Mouse (Mus musculus): ENCODE data around the gene Loxl3. TPM values are rescaled to one million over a fixed set of nuclear protein-coding genes. Genes with fewer than 3 reads are reported as not detected.

The Loxl3 gene
- 1 to 10 TPM; 1.7 to 2.6 (median 2.0) TPM for total RNA-seq (2022)

DNA sequence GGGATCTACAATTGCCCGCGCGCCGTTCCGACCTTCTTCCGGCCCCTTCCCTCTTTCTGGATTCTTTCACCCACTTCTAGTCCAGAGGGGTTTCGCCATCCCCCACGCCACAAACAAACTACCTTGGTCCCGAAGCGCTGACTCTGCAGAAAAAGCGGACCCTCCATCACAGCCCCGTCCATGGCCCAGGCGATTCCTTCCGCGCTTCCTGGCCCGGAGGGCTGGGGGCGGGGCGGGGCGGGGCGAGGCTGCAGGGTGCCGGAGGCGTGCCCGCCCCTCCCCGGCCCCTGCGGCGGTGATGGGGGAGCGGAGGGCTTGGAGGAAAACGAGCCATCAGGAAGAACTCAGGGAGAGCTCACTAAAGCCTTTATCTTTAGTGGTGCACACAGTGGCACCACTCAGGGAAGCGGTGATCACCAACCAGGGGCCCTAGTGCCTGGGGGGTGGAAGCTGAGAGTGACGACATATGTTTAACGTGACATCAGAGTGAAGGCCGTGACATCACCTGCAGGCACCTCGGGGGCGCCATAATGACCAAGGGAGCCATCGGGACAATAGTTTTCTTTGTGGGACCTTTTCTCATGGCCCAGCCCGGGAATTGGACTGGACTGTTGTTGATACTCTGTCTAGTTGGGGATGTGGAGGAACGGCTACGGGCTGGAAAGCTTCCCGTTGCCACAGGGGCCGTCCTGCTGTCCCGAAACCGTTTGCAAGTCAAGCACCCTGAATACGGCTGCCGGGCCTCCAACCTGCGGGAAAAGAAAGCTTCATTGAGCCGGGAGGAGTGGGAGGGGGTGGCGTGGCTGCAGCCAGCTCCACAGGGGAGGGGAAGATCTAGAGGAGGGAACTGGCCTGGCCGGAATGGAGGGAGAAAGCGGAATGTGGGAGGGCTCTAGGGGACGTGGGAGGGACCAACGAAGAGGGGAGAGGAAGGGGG is at the start of gene Loxl3, which contains the start of gene Dok1:
Gene Loxl3, plus strand, starts transcription at position 925 of the 937 bp plus-strand sequence.
Gene Dok1, minus strand, starts transcription at position 223 of the 937 bp plus-strand sequence.
- DNase-seq (ENCODE audit: low spot score), result peak; percentile 75

DNA sequence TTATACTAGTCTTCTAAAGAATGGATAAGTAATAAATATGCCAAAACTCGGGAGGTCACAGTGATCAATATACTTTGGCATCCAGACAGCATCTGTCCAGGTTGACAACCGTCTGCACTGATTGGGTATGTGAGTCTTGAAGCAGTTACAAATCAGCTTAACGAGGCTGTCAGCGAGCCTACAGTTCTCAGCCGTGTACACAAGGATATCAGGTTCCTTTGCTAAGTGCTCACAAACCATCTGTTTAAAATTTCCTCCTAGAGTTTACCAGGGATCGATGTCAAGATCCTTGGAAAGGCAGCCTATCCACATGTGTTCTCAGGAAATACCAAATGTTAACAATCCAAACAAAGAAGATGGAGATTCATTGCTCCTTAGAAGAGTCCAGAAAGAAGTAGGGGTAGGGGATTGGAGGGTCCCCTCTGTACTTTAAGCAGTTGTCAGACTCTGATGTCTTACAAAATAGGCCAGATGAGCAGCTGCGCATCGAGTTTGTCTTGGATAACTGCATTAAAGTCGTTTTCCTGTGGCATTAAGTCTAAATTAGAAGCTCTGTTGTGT is 46.5 kb upstream of the Loxl3 start:
- DNase-seq (ENCODE audit: low spot score), result no peak

DNA sequence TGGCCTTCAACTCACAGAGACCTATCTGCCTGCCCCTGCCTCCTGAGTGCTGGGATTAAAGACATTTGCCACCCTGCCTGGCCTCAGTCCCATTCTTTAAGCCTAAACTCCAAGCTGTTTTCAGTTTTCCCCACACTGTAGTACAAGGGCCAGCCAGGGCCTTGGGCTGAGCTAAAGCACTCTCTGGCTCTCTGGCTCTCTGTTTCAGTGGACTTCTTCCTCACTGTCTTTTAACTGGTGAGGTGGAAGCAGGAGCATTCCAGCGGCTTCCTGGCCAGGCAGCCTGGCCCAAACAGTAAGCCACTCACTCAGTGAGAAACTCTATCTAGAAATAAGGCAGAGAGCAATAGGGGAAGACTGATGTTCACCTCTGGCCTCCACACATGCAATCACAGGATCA is 40.3 kb upstream of the Loxl3 start:
- DNase-seq (ENCODE audit: low spot score), result no peak

DNA sequence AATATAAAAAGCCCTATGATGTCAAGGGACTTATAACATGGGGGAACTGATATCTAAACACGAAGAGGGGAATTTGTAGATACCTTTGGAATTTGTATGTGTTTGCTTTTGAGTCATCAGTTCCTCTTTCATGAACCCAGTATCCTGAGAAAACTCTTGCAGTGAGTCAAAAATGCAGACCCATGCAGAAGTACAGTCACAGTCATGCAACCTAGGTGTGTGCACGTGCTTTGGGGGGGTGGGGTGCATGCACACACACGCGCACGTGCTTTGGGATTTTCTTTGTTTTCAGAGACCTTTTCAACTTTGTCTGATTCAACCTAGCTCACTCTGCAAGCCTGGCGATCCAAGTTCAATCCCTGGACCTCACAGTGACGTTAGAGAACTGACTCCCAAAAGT is 39.6 kb upstream of the Loxl3 start:
- no peak for DNase-seq (ENCODE audit: low spot score)

DNA sequence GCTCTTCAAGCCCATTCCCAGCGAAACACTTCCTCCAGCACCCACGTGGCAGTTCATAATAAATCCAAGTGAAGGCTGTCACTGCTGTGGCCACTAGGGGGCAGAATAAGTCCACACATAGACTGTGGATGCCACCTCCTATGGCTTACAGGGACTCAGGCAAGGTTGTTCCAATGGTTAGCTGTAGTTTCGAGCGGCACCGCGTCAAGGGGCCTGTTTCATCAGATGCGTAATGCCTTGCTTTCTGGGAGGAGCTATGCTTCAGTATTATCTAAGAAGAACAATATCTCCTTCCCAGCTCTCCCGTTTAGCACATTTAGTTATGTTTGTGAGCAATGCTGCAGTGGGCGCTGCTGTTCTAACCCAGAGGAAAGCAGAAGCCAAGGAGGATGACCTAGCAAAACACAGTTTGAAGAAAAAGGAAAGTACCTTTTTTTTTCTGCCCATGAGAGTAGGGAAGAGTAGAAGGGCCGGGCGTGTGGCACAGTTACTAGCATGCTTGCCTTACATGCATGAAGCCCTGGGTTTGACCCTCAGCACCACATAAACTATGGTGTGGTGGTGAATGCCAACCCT is 37.1 kb upstream of the Loxl3 start:
- peak; percentile 94 for DNase-seq (ENCODE audit: low spot score)

DNA sequence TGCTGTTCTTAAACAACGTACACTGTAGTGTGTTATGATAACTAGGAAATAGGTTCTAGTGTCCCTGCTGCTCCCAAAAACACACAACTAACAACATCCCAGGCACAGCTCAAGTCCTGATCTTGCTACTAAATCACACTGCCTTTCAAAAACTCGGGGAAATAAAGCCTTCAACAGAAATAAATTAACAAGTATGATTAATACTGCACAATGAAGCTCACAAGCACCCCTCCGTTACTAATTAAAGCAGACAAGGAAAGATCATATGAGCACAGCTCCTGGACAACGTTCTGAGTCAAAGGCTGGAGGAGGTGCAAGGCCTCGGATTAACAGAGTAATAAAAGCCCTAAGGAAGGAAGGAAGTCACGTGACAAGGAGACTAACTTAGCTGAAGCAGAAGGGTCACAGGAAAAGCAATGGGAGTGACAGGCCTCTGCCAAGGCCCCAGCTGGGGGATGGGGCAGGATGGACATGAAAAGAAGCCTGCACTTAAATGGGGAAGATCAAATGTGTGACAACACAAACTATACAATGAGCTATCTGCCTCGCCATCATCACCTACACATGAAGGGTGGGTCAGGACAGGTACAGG is 36.4 kb upstream of the Loxl3 start:
- DNase-seq (ENCODE audit: low spot score), result peak; percentile 64

DNA sequence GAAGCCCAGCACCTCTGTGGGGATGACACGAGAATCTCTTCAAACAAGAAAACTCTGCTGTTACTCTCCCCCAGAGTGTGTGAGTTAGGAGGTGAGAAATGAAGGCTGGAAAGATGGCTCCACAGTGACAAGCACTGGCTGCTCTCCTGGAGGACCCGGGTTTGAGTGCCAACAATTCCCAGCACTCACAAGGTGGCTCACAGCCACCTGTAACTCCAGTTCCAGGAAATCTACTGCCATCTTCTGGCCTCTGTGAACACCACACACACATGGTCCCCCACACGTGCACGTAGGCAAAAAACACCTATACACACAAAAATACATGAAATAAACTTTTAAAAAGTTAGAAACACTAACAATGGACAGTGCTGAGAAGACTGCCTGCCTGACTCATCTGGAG is 35.6 kb upstream of the Loxl3 start:
- DNase-seq (ENCODE audit: low spot score), result no peak

DNA sequence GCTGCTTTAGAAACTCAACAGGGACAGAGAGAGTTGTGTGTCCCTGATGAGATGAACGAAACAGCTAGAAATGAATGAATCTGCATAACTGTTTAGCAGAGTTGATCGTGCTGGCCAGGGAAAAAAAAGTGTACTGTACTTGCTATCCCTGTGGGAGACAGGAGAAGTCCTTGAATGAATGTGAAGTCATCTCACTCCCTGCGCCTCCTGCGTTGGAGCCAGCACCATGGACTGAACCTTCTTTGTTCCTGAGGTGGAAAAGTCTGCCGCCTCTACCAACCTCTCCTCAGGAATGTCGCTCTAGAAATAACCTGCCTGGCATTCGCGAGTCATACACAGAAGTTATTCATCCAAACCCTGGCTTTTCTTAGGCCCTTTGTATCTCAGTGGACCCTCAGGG is 34.0 kb upstream of the Loxl3 start:
- DNase-seq (ENCODE audit: low spot score), result no peak

DNA sequence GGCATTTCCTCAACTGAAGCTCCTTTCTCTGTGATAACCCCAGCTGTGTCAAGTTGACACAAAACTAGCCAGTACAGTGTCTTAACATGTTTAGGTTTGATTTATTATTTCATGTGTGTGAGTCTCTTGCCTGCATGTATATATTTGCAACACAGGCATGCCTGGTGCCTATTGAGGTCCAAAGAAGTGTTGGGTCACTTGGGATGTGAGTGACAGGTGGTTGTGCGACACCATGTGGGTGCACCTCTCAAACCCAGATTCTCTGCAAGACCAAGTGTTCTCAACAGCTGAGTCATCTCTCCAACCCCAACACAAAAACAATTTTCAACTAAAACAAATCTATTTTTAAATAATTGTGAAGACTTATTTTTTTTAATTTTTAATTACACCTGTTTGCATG is 30.9 kb upstream of the Loxl3 start:
- no peak for DNase-seq (ENCODE audit: low spot score)

DNA sequence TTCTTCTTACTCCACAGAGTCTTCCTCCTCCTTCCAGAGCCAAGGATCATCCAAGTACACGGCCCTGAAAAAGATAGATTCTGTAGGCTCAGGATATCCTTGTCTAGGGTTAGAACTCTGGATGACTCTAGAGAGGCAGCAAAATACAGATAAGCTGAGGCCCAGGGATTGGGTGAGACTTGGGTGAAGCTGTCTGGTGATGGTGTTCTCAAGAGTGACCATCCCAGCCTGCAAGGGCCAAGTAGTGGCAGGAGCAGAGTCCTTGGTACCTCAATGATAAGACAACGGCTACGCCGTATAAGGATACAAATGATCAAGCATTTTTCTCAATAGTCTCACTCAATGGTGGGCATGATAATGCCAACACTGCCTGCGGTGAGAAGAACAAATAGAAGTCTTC is 30.1 kb upstream of the Loxl3 start:
- DNase-seq (ENCODE audit: low spot score), result no peak

DNA sequence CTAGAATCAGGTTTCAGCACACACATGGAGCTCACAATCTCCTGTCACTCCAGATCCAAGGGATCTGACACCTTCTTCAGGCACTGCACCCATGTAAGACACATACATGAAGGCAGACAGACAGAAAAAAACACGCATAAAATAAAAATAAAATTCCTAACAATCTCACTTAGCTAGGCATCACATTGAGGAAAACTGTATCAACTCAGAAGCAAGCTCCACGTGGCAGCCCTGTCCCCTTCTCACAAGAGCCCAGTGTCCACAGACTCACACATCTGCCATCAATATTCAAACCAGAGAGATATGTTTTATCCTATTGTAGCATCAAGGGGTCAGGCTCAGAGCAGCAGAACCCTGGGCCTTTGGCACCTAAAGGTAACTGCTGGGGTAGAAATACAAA is 29.7 kb upstream of the Loxl3 start:
- DNase-seq (ENCODE audit: low spot score), result no peak

DNA sequence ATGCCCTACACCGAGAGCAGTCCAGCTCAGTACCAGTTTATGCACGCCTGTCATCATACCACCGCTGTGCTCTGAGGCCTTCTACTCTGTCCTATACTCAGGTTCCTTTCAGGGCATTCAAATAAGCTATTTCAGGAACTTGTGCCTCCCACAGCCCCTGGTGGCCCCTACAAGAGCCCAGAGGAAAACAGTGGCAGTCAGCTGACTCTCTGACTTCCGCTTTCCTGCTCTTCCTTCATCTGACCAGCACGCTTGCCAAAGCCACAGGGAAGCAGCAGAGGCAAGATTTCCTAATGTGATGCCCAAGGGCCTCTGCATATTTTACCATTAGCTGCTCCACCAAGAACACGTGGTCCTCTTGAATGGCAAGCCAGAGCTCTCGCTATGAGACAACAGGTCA is 29.1 kb upstream of the Loxl3 start:
- peak; percentile 44 for DNase-seq (ENCODE audit: low spot score)

DNA sequence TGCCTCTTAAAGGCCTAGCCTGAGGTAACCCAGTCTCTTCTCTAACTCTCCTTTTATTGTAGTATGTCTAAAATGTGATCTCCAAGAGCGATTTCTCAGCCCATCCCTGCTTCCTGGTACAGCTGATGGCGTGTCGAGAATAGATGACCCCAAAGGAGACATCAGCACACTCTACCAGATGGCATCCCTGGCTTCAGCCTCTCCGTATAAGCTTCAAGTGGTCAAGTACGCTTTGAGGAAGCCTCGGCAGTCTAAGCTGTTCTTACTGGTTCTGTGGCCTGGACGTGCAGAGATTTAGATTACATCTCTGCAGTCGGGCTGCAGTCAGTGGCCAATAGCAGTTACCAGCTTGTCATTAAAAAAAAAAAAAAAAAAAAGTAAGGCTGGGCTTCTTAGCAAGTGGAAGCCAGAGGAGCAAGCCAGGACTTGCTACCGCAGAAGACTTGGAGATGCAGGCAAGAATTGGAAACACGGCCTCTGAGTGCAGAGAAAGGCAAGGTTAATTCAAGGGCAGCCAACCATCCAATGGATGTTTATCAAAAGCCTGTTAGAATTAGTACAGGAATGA is 28.4 kb upstream of the Loxl3 start:
- no peak for DNase-seq (ENCODE audit: low spot score)

DNA sequence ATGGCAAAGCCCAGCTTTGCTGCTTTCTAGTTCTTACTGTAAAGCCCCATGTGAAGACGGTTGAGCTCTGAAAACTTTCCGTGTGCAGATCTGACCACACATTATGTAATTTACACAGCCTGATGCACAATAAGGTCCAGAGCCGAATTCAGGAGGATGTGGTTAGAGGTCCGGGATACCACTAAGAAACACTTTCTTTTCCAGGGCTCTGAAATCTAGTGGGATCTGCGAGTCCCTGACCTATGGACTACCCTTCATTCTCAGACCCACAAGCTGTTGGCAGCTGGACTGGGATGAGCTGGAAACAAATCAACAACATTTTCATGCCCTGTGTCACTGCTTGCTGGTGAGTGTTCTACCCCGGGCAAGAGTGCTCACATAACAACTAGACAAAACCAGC is 27.9 kb upstream of the Loxl3 start:
- DNase-seq (ENCODE audit: low spot score), result no peak

DNA sequence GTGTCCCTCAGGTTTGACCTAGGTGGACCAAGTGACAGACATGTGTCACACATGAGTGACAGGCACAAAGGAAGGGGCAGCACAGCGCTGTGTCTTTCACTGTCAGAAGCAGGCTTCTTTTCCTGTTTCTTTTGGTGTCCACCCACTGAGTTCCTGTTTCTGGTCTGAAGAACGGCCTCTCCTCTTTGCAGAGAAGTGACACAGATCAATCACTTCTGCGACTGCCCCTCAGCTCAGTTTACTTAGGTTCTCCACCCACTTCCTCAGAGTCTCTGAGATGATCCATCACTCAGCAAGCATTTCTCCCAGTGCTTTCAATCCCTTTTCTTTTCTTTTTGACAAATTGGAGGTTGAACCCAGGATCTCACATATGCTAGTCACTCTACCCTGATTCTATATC is 25.3 kb upstream of the Loxl3 start:
- DNase-seq (ENCODE audit: low spot score), result no peak

DNA sequence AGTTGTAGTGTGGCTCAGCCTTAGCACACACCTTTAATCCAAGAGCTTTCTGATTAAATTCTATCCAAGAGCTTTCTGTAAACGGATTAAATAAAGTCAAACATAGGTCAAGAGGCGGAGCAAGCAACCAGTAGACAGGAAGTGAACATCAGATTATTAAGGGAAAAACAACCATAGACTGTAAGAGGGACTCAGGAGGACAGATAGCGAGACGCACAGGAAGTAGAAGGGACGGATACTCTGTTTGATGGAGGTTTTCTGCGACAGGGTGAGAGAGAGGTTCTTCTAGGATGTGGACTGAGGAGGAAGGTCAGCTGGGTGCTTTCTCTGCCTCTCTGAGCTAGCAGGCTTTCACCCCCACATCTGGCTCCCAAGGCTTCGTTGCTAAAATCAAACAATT is 24.0 kb upstream of the Loxl3 start:
- no peak for DNase-seq (ENCODE audit: low spot score)

DNA sequence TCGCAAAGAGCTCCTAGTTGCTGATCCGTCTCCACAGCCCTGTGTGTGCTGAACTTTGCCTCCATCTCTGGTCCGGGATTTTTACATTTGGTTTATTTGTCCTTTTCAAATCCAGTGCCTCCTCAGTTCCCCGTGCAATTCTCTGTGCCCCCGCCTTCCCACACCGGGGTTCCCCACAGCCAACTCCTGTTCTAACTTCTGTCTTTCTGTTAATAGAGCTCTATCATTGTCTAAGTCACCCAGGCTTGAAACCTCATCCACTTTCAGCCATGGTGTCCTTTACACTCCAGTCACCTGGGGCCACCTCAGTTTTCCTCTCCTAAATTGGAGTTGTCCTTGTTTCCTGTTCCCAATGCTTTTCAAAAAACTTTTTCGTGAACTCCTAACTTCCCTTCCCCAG is 22.7 kb upstream of the Loxl3 start:
- no peak for DNase-seq (ENCODE audit: low spot score)

DNA sequence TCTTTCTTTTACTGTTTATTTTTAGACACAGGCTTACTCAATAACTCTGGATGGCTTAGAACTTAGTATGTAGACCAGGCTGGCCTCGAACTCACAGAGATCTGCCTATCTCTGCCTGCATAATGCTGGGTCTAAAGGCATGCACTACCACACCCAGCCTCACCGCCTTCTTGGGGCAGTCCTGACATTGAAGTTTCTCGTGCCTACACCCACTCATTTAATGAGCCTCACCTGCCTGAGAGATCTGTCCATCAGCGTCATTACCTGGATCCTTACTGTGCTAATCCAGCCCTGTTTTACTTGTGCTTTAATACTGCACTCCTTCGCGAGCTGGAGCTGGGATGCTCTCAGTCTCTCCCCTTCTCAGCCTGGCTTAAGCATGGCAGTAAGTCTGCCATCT is 22.2 kb upstream of the Loxl3 start:
- DNase-seq (ENCODE audit: low spot score), result no peak

DNA sequence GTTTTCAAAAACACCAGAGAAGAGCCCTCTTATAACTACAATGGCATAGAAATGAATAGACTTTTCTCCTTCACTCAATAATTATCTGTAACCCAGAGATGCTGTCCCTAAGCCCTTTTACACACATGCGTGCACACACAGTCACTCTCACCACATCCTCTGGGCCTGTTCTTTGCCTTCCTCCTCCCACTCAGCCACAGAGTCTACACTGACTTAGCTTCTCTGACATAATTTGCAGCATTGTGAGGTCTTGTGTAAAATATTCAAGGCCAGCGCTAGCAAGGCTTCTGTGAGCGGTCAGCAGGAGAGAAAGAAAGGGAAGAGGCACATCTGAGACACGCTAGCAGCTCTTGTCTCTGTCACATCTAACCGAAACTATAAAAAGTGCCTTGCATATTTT is 20.5 kb upstream of the Loxl3 start:
- DNase-seq (ENCODE audit: low spot score), result no peak

DNA sequence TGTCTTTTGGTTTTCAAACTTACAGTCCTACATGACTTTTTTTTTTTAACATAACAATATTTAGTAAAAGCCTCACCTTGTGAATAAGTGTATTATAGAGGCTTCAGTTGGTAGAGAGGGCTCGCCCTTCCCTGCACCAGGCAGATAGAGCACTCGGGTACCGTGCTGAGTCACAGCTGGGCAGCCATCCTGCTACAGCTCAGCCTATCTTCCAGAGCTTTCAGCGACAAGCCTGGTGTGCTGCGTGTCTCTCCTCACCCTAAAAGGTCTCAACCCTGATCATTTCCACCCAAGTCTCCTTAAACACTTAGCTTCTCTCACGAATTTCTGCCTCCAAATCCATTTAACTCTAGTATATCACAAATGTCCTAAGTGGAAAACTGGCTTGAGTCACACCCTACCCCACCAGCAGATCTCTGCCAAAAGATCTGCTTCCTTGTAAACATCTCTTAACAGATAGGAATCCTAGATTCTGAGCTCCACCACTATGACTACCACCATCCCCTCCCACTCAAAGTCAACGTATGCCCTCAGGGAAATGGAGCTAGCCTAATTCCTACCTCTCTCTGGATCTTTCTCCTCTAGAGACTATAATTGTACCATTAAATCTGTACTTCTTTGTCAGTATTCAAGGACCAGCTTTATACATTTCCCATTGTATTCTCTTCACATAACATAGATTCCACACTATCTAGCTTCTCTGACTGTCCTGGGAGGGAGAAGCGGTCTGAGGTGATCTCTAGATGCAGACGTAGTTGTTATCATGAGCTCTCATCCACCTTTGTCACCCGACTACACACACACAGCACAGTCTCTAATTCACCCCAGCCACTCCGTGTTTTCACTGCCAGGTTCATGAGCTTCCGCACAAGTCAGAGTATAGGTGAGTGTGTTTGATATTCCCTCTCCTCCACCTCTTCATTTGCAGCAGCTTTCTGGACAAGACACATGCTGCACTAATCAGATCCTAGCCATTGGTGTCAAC is 19.2 kb upstream of the Loxl3 start:
- DNase-seq (ENCODE audit: low spot score), result no peak

DNA sequence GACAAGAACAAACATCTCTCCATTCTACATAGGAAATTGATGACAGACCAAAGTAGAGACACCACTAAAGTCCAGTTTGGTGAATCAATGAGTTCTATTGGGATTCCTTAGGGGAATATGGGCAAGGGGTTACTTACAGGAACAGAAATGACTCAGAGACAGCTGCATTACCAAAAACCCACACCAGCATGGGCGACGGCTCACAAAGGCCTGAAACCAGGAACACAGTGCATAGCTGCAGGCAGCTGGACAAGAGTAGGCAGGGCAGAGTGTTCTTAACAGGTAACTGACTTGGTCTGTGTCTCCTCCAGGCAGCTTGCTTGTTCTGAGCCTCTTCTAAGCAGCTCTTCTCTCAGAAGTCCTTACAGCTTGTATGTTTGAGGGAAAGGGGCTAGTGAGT is 18.2 kb upstream of the Loxl3 start:
- DNase-seq (ENCODE audit: low spot score), result no peak
